Mouse (Mus musculus): ENCODE results near the gene Map3k20. TPM values are rescaled to one million over a fixed set of nuclear protein-coding genes. Genes with fewer than 3 reads are reported as not detected.
A peak's percentile ranks its signal among the peaks of the same experiment; 100 is the strongest.

Gene Map3k20
- polyA plus RNA-seq, 1 experiment from 2014 or later = 6.1 TPM

DNA sequence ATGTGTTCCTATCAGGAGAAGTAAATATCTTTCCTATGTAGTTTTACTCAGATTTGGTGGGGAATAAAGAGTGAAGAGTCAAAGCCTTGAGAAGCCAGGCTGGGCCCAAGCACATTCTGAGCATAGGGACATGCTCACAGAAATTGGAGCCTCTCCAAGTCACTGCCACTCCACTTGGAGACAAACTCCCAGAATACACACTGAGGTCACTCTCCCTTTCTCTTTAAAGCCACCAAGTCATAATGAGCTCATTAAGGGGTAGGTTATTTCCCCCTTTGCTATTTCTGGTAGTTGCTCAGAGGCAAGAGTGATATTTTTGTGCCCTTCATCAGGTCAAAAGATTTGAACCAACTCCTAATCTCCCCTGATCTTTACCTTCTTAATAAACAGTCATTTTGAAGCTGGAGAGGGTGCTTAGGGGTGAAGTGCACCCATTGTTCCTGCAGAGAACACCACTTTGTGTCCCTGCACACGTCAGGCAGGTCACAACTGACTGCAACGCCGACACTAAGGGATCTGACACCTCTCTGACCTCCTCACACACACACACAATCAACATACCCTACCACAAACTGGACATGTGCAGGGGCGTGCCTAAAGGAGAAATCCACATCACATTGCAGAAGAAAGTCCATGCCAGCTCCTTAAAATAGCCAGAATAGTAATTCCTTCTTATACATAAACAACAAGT, 15.6 kb upstream of the Map3k20 start:
- no peak overlapping the region for H3K9ac ChIP-seq (replicated peaks; ENCODE audit: low read depth, low read length)
- H3K4me2 ChIP-seq (ENCODE audit: low read depth, low read length) = no peak overlapping the region
- 72% methylated on average over 4 of the region's 4 CpGs for WGBS
- no peaks in the 10 kb centered on the region for H3K36me3 ChIP-seq (ENCODE audit: control insufficient read depth, insufficient read depth, low read length)
- no peaks in the 10 kb centered on the region for H3K4me1 ChIP-seq (ENCODE audit: control insufficient read depth, insufficient read depth, low read length)
- H3K4me3 ChIP-seq (ENCODE audit: low read depth, low read length) = no peak overlapping the region
- ATAC-seq (ENCODE audit: low read depth) = no peak
- no peaks in the 10 kb centered on the region for H3K9me3 ChIP-seq (ENCODE audit: control insufficient read depth, low read length)
- H3K27me3 ChIP-seq (ENCODE audit: control insufficient read depth, insufficient read depth, low read length) = no peaks in the 10 kb centered on the region
- H3K27ac ChIP-seq (ENCODE audit: low read depth, low read length) = no peak overlapping the region

DNA sequence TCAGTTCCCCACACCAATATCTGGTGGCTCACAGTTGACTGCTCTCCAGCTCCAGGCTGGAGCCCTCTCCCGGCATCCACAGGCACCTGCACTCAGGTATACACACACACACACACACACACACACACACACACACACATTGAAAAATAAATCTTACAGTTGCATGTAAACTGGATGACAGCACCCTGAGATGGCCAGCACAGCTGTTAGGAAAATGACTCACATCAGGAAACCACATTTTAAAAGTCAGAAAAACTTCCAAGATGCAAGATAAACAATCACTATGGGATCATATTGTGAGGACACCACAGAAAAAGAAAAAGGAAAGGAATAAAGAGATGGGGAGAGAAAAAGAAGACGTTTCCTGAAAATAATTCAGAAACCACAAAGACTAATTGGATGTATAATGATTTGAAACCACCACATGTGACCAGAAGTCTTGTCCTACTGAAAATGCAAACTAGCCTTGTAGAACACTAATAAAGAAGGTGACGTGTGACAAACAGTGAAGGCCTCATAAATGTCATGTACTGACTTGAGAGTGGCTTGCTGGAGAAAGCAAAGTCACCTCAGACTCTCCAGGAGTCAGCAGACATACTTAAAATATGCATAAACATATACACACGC, 7.1 kb upstream of the Map3k20 start:
- 69% methylated on average over 4 of the region's 4 CpGs for WGBS
- ATAC-seq (ENCODE audit: low read depth) = no peak
- Histone ChIP-seq H3K9me3 (ENCODE audit: control insufficient read depth, low read length) (no peaks in the 10 kb centered on the region), H3K36me3 (ENCODE audit: control insufficient read depth, insufficient read depth, low read length) (no peaks in the 10 kb centered on the region), H3K27me3 (ENCODE audit: control insufficient read depth, insufficient read depth, low read length) (no peaks in the 10 kb centered on the region), H3K9ac (replicated peaks; ENCODE audit: low read depth, low read length) (no peak overlapping the region), H3K4me3 (ENCODE audit: low read depth, low read length) (no peak overlapping the region), H3K4me1 (ENCODE audit: control insufficient read depth, insufficient read depth, low read length) (no peaks in the 10 kb centered on the region), H3K4me2 (ENCODE audit: low read depth, low read length) (no peak overlapping the region), H3K27ac (ENCODE audit: low read depth, low read length) (no peak overlapping the region)

DNA sequence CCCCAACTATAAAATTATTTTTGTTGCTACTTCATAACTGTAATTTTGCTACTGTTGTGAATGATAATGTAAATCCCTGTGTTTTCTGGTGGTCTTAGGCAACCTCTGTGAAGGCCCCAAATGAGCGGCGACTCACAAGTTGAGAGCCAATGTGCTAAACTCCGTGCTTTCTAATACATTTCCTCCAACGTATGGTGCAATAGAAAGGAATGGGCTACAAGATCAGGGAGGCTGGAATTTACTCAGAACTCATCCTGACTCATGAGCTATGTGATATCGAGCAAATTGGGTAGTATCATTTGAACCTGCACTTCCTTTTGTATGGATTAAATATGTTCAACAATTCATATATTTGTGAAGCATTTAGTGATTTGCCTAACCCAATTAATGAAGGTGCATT, 4.9 kb upstream of the Map3k20 start:
- Histone ChIP-seq H3K9ac (replicated peaks; ENCODE audit: low read depth, low read length) (no peak overlapping the region), H3K9me3 (ENCODE audit: control insufficient read depth, low read length) (no peaks in the 10 kb centered on the region), H3K27me3 (ENCODE audit: control insufficient read depth, insufficient read depth, low read length) (no peaks in the 10 kb centered on the region), H3K36me3 (ENCODE audit: control insufficient read depth, insufficient read depth, low read length) (no peaks in the 10 kb centered on the region), H3K4me2 (ENCODE audit: low read depth, low read length) (no peak overlapping the region), H3K27ac (ENCODE audit: low read depth, low read length) (no peak overlapping the region), H3K4me1 (ENCODE audit: control insufficient read depth, insufficient read depth, low read length) (no peaks in the 10 kb centered on the region), H3K4me3 (ENCODE audit: low read depth, low read length) (no peak overlapping the region)
- no peak for ATAC-seq (ENCODE audit: low read depth)
- 92% methylated on average over 5 of the region's 5 CpGs for WGBS

DNA sequence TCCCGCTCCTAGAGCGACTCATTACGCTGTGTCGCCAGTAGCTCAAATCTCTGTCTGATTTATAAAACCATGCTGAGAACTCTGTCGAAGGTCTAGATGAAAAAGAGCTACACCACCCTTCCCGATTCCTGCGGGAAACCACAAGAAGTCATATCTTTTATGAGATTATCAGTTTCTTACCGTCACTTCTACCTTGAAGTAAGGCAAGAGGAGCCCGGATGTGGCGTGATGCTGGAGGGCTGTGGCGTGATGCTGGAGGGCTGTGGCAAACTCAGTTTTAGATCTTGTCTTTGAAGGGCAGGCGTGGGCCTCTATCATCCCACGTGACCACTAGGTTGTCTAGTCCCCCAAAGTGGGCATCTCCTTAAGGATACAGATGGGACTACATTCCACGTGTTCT, 3.5 kb upstream of the Map3k20 start:
- WGBS = 90% methylated on average over 14 of the region's 14 CpGs
- no peak for ATAC-seq (ENCODE audit: low read depth)
- Histone ChIP-seq H3K4me1 (ENCODE audit: control insufficient read depth, insufficient read depth, low read length) (no peaks in the 10 kb centered on the region), H3K27ac (ENCODE audit: low read depth, low read length) (no peak overlapping the region), H3K36me3 (ENCODE audit: control insufficient read depth, insufficient read depth, low read length) (no peaks in the 10 kb centered on the region), H3K27me3 (ENCODE audit: control insufficient read depth, insufficient read depth, low read length) (no peaks in the 10 kb centered on the region), H3K4me3 (ENCODE audit: low read depth, low read length) (no peak overlapping the region), H3K9ac (replicated peaks; ENCODE audit: low read depth, low read length) (no peak overlapping the region), H3K9me3 (ENCODE audit: control insufficient read depth, low read length) (no peaks in the 10 kb centered on the region), H3K4me2 (ENCODE audit: low read depth, low read length) (no peak overlapping the region)

DNA sequence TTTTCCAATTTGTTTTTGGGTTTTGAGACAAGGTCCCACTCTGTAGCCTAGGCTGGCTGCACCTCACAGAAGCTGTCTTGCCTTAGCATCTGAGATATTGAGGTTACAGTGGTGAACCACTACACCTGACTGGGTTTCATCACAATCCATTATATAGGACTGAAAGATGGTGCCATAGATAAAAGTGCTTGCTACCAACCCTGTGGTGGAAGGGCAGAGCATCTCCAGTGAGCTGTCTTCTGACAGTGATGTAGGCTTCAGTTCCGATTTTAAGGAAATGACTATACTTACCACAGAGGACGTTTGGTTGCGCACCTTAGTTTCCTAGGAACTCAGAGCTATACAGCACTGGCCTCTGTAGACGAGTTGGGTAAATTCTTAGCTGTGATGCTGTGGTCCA, 2.7 kb upstream of the Map3k20 start:
- ATAC-seq (ENCODE audit: low read depth) = no peak
- WGBS = 85% methylated on average over 4 of the region's 4 CpGs
- Histone ChIP-seq H3K9ac (replicated peaks; ENCODE audit: low read depth, low read length) (no peak overlapping the region), H3K9me3 (ENCODE audit: control insufficient read depth, low read length) (no peaks in the 10 kb centered on the region), H3K4me1 (ENCODE audit: control insufficient read depth, insufficient read depth, low read length) (no peaks in the 10 kb centered on the region), H3K4me2 (ENCODE audit: low read depth, low read length) (no peak overlapping the region), H3K27ac (ENCODE audit: low read depth, low read length) (no peak overlapping the region), H3K27me3 (ENCODE audit: control insufficient read depth, insufficient read depth, low read length) (no peaks in the 10 kb centered on the region), H3K36me3 (ENCODE audit: control insufficient read depth, insufficient read depth, low read length) (no peaks in the 10 kb centered on the region), H3K4me3 (ENCODE audit: low read depth, low read length) (no peak overlapping the region)

DNA sequence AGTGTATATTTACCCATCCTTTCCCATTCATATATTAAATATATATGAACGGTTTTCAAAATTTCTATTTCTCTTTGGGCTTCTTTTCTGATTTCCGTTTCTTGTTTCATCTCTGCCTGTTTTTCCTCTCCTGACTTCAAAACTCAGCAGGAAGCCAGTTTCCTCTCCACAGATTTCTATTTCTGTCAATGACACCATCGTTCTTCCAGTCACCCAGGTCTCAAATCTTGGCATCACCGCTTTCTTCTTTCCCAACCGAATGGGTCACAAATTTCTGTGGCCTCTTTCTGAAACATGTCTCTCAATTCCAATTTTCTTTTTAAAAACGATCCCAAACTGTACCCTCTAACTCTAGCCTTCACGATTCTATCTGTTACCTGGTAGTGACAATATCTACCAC, 748 bp upstream of the Map3k20 start:
- Histone ChIP-seq H3K4me3 (ENCODE audit: low read depth, low read length) (no peak overlapping the region), H3K27ac (ENCODE audit: low read depth, low read length) (no peak overlapping the region), H3K9me3 (ENCODE audit: control insufficient read depth, low read length) (no peaks in the 10 kb centered on the region), H3K4me2 (ENCODE audit: low read depth, low read length) (no peak overlapping the region), H3K36me3 (ENCODE audit: control insufficient read depth, insufficient read depth, low read length) (no peaks in the 10 kb centered on the region), H3K4me1 (ENCODE audit: control insufficient read depth, insufficient read depth, low read length) (no peaks in the 10 kb centered on the region), H3K9ac (replicated peaks; ENCODE audit: low read depth, low read length) (no peak overlapping the region), H3K27me3 (ENCODE audit: control insufficient read depth, insufficient read depth, low read length) (no peaks in the 10 kb centered on the region)
- ATAC-seq (ENCODE audit: low read depth) = no peak
- 72% methylated on average over 7 of the region's 7 CpGs for WGBS

DNA sequence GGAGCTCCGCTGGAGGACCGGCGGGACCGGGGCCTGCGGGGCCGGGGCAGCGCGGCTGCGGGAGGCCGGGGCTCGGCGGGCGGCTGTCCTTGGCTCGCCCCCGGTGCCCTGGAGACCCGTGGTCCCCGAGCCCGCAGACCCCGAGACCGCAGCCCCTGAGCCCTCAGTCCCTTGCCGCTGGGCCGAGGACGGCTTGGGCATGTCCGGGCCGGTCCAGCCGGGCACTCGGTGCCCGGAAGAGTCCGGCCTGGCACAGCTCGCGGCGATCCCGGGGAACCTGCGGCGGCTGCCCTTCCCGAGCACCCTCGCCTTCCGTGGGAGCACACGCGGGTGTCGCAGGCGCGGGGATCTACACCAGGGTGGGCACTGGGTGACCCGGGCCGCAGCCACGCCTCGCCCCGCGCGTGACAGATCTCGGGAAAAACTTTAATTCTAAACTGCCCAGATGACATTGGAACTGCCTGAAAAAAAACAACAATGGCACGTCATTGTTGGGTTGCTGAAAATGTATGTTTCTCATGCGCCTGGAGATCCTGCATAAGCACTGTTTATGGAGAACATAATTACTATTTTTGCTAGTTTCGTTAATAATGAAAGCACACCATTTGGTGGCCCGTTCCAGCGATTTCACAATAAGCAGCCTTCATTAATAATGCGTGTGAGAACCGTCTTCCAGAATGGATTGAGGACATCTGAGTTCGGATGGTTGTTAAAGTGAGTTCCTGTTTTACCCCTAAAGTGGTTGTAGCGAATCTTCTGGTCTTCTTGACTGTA, 638 bp downstream of the Map3k20 start:
- WGBS = 1% methylated on average over 59 of the region's 60 CpGs
- ATAC-seq (ENCODE audit: low read depth) = peak; percentile 69
- H3K9ac ChIP-seq (replicated peaks; ENCODE audit: low read depth, low read length) = peak overlapping the region; percentile 74

DNA sequence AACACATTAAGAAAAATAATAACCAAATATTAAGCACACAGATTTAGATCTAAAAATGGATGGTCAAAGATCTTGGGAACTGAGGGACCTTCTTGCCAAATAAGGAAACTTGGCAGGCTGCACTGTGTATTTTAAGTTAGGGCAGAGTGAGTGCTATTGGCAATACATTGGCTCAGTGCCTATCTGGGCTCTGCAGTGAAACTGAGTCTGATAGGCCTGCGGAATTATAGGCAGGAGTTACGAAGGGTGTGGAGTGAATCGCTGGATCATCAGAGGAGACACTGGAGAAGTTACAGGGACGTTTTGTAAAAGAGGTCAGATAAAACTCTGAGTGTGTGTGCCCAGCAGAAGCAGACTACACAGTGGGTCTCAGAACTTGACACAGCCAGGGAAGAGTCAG, 1.7 kb downstream of the Map3k20 start:
- H3K36me3 ChIP-seq (ENCODE audit: control insufficient read depth, insufficient read depth, low read length) = no peaks in the 10 kb centered on the region
- no peaks in the 10 kb centered on the region for H3K27me3 ChIP-seq (ENCODE audit: control insufficient read depth, insufficient read depth, low read length)
- no peak overlapping the region for H3K9ac ChIP-seq (replicated peaks; ENCODE audit: low read depth, low read length)
- H3K4me2 ChIP-seq (ENCODE audit: low read depth, low read length) = no peak overlapping the region
- 71% methylated on average over 4 of the region's 4 CpGs for WGBS
- H3K27ac ChIP-seq (ENCODE audit: low read depth, low read length) = no peak overlapping the region
- no peaks in the 10 kb centered on the region for H3K4me1 ChIP-seq (ENCODE audit: control insufficient read depth, insufficient read depth, low read length)
- no peaks in the 10 kb centered on the region for H3K9me3 ChIP-seq (ENCODE audit: control insufficient read depth, low read length)
- no peak overlapping the region for H3K4me3 ChIP-seq (ENCODE audit: low read depth, low read length)
- no peak for ATAC-seq (ENCODE audit: low read depth)

More for the DNA sequence above, 638 bp downstream of the Map3k20 start:
- no peaks in the 10 kb centered on the region for H3K4me1 ChIP-seq (ENCODE audit: control insufficient read depth, insufficient read depth, low read length)
- no peaks in the 10 kb centered on the region for H3K36me3 ChIP-seq (ENCODE audit: control insufficient read depth, insufficient read depth, low read length)
- peak overlapping the region; percentile 64 for H3K4me3 ChIP-seq (ENCODE audit: low read depth, low read length)
- no peaks in the 10 kb centered on the region for H3K27me3 ChIP-seq (ENCODE audit: control insufficient read depth, insufficient read depth, low read length)
- no peaks in the 10 kb centered on the region for H3K9me3 ChIP-seq (ENCODE audit: control insufficient read depth, low read length)
- peak overlapping the region; percentile 98 for H3K4me2 ChIP-seq (ENCODE audit: low read depth, low read length)
- no peak overlapping the region for H3K27ac ChIP-seq (ENCODE audit: low read depth, low read length)

DNA sequence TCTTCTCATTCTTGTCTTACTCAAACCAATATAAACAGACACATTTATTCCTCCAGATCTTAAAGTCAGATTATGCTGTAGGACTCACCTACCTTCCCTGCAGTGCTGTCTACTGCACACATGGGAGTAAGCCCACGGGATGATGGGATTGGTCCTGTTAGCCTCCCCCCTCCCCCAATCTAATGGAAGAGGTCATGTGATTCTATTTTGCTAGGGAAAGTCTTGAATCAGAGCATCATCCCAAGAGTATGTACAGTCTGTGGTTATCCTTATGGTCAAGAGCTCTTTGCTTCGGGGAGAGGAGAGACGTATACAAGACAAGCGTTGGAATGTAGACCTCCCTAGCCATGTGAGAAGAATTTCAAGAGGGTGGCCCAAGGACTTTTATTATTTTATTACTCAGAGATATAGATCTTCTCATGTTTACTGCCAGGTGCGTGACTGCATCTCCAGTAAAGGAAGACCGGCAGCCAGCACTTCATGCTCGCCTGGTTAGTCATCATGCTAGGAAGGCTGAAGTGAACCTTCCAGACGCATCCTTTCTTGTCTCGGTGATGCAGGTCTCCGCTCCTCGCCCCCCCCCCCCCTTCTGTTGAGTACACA, 3.6 kb downstream of the Map3k20 start:
- Histone ChIP-seq H3K4me3 (ENCODE audit: low read depth, low read length) (no peak overlapping the region), H3K27ac (ENCODE audit: low read depth, low read length) (no peak overlapping the region), H3K9me3 (ENCODE audit: control insufficient read depth, low read length) (no peaks in the 10 kb centered on the region), H3K4me1 (ENCODE audit: control insufficient read depth, insufficient read depth, low read length) (no peaks in the 10 kb centered on the region), H3K9ac (replicated peaks; ENCODE audit: low read depth, low read length) (no peak overlapping the region), H3K36me3 (ENCODE audit: control insufficient read depth, insufficient read depth, low read length) (no peaks in the 10 kb centered on the region), H3K4me2 (ENCODE audit: low read depth, low read length) (no peak overlapping the region), H3K27me3 (ENCODE audit: control insufficient read depth, insufficient read depth, low read length) (no peaks in the 10 kb centered on the region)
- WGBS = 91% methylated on average over 11 of the region's 11 CpGs
- no peak for ATAC-seq (ENCODE audit: low read depth)
